1 mouse cellular context compared by ENCODE assay signal in genomic region chr11:53345738-53346137, GRCm38 (mm10).
A peak's percentile ranks its signal among the peaks of the same experiment; 100 is the strongest.
TF ChIP-seq lines count a peak whose summit lies in the region.

No protein-coding gene starts in this region.

TF ChIP-seq in MEL, 35 proteins besides CTCF, POLR2A, EP300 and RAD21:
- TF ChIP-seq ZMIZ1 (IDR thresholded peaks at IDR 0.05; ENCODE audit: low read depth, low read length) (no peak), MAZ (IDR thresholded peaks at IDR 0.05; ENCODE audit: low read depth, low read length) (0 out of 2 replicates have a peak, but pooled peaks have one; percentile 3), ETS1 (IDR thresholded peaks at IDR 0.05; ENCODE audit: low read depth, low read length) (0 out of 2 replicates have a peak, but pooled peaks have one; percentile 10), HCFC1 (IDR thresholded peaks at IDR 0.05; ENCODE audit: low read depth, low read length) (0 out of 2 replicates have a peak, but pooled peaks have one; percentile 1), MEF2A (IDR thresholded peaks at IDR 0.05; ENCODE audit: extremely low read depth, insufficient replicate concordance, low read depth, low read length, poor library complexity, severe bottlenecking) (0 out of 2 replicates have a peak, but pooled peaks have one; percentile 35), BHLHE40 (IDR thresholded peaks at IDR 0.05; ENCODE audit: borderline replicate concordance, low read depth, low read length) (0 out of 2 replicates have a peak, but pooled peaks have one; percentile 6), USF1 (IDR thresholded peaks at IDR 0.05; ENCODE audit: low read depth, low read length) (no peak), MAX (IDR thresholded peaks at IDR 0.05; ENCODE audit: low read length) (peak; percentile 6; the same call in 1 of the 2 replicates), ZNF384 (IDR thresholded peaks at IDR 0.05; ENCODE audit: low read depth, low read length) (peak; percentile 57; the same call in 1 of the 2 replicates)
